Mouse (Mus musculus) embryonic facial prominence, embryonic 10.5 days (tissue): ENCODE measurements at regions not wholly inside any gene's neighbourhood (a gene's known extent, or its start where the extent isn't known, plus 50 kb on each side); places are given as distances from the start of the nearest gene placed in this dataset.

Experiments used
- DNase-seq: peaks from one replicate; pipeline ENCODE4 v3.0.0-alpha.2; 2017; ENCODE audit warnings: low spot score
- H3K27ac ChIP-seq: fragments of 300-500 bp; sonication (generic); replicated peaks from 2 replicates; pipeline ENCODE4 v1.5.1; 2016; ENCODE audit warnings: mild to moderate bottlenecking
- H3K27me3 ChIP-seq: fragments of 300-500 bp; sonication (generic); replicated peaks from 2 replicates; pipeline ENCODE4 v1.6.1; 2016; ENCODE audit warnings: low read depth, mild to moderate bottlenecking; ENCODE audit not compliant: poor library complexity, severe bottlenecking
- H3K36me3 ChIP-seq: fragments of 300-500 bp; sonication (generic); replicated peaks from 2 replicates; pipeline ENCODE4 v1.6.1; 2016; ENCODE audit warnings: mild to moderate bottlenecking, moderate library complexity
- H3K4me1 ChIP-seq: fragments of 300-500 bp; sonication (generic); 2 replicates; pipeline ENCODE4 v1.6.1; 2016
- H3K4me3 ChIP-seq: fragments of 300-500 bp; sonication (generic); 2 replicates; pipeline ENCODE4 v1.5.1; 2016; ENCODE audit warnings: mild to moderate bottlenecking, moderate library complexity
- H3K9me3 ChIP-seq: fragments of 300-500 bp; sonication (generic); 2 replicates; pipeline ENCODE4 v1.6.1; 2016; ENCODE audit warnings: mild to moderate bottlenecking
- WGBS: fragments of 180-500 bp; shearing (Covaris S2); methylation state at CpG from one replicate; pipeline ENCODE4 v1.1.7; 2016; 5-methylcytosine and 5-hydroxymethylcytosine counted together

- DNase-seq, result peak; percentile 37
- Histone ChIP-seq H3K4me3 (no peak overlapping the region), H3K9me3 (no peaks in the 10 kb centered on the region), H3K27me3 (no peaks in the 10 kb centered on the region), H3K27ac (no peak overlapping the region), H3K36me3 (no peaks in the 10 kb centered on the region), H3K4me1 (peaks cover 8% of the 10 kb centered on the region)
- 11% methylated on average over 4 of the region's 4 CpGs for WGBS
Observed at GRCm38 (mm10) chr15:40566481-40566880, 432.3 kb downstream of the 9330182O14Rik start.

GRCm38 (mm10) chr15:40568701-40569100, 434.5 kb downstream of the 9330182O14Rik start:
- H3K27ac ChIP-seq, result no peak overlapping the region
- H3K36me3 ChIP-seq, result no peaks in the 10 kb centered on the region
- no peaks in the 10 kb centered on the region for H3K9me3 ChIP-seq
- H3K27me3 ChIP-seq, result no peaks in the 10 kb centered on the region
- H3K4me1 ChIP-seq, result peaks cover 8% of the 10 kb centered on the region
- 88% methylated on average over 1 of the region's 1 CpGs for WGBS
- no peak overlapping the region for H3K4me3 ChIP-seq
- no peak for DNase-seq
